Mouse (Mus musculus): ENCODE data around the gene Olfr1178. TPM values are rescaled to one million over a fixed set of nuclear protein-coding genes. Genes with fewer than 3 reads are reported as not detected.

The Olfr1178 gene
- total RNA-seq (2014; fragmentation: Nextera tagmentation), result not detected in 2 replicates
- total RNA-seq (2017), result 0.06 and 0.49 TPM in 2 replicates
- polyA plus RNA-seq (2012), result not detected in 2 replicates

GRCm38 (mm10) chr2:88386762-88387161 is at the start of gene Olfr1178:
Gene Olfr1178, plus strand, starts transcription at chr2:88387062.
- no peak for DNase-seq (ENCODE audit: low spot score)
- no peak for ATAC-seq (ENCODE audit: extremely low read depth, insufficient number of reproducible peaks, low FRiP score, poor library complexity, severe bottlenecking)
- Histone ChIP-seq H3K4me1 (ENCODE audit: insufficient read depth, low read depth, low read length) (no peaks in the 10 kb centered on the region), H3K36me3 (replicated peaks) (no peaks in the 10 kb centered on the region), H3K9me3 (replicated peaks) (peaks cover 5% of the 10 kb centered on the region; the same call in 1 of the 2 replicates), H3K4me3 (ENCODE audit: low read depth, low read length) (no peak within 1 kb of the TSS), H3K27me3 (ENCODE audit: insufficient read depth, low read length) (no peaks in the 10 kb centered on the region)
- no peak for TF ChIP-seq GATA2 (IDR thresholded peaks at IDR 0.05; ENCODE audit: borderline replicate concordance, low read depth, low read length)
- TF ChIP-seq TAL1 (conservative IDR thresholded peaks at IDR 0.05; ENCODE audit: low read depth, low read length), result no peak
- no peak for TF ChIP-seq POLR2AphosphoS5 (IDR thresholded peaks at IDR 0.05; ENCODE audit: insufficient replicate concordance, low read depth, low read length)
- TF ChIP-seq GATA1 (IDR thresholded peaks at IDR 0.05; ENCODE audit: borderline replicate concordance, low read length), result no peak
- no peak for TF ChIP-seq CTCF (IDR thresholded peaks at IDR 0.05; ENCODE audit: low read depth, low read length)

DNA sequence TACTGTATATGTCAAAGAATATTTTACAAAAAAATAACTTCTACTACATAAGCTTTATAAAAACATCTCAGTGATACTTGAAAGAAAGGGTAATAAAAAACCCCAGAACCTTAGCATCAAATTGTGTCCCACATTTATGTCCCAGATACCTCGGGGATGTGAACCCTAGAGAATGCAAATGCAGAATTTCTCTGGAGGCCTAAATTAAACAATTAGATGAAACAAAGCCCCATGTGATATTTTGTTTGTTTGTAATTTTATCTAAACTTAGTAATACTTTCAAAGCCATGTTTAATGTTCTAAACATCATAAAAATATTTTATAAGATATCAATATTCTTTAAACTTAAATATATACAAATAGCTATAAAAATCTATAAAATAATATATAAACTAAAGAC is 40.5 kb upstream of the Olfr1178 start, which contains the start of gene Olfr1177-ps:
Gene Olfr1177-ps (minus strand): TSS at position 101 of the 400 bp plus-strand sequence.
- no peaks in the 10 kb centered on the region for H3K27me3 ChIP-seq (ENCODE audit: insufficient read depth, low read length)
- no peaks in the 10 kb centered on the region for H3K4me1 ChIP-seq (ENCODE audit: insufficient read depth, low read depth, low read length)
- no peak for TF ChIP-seq POLR2AphosphoS5 (IDR thresholded peaks at IDR 0.05; ENCODE audit: insufficient replicate concordance, low read depth, low read length)
- no peak for TF ChIP-seq CTCF (IDR thresholded peaks at IDR 0.05; ENCODE audit: low read depth, low read length)
- no peak for TF ChIP-seq GATA2 (IDR thresholded peaks at IDR 0.05; ENCODE audit: borderline replicate concordance, low read depth, low read length)
- no peak for TF ChIP-seq TAL1 (conservative IDR thresholded peaks at IDR 0.05; ENCODE audit: low read depth, low read length)
- no peak for TF ChIP-seq GATA1 (IDR thresholded peaks at IDR 0.05; ENCODE audit: borderline replicate concordance, low read length)
- no peaks in the 10 kb centered on the region for H3K9me3 ChIP-seq (replicated peaks)
- ATAC-seq (ENCODE audit: extremely low read depth, insufficient number of reproducible peaks, low FRiP score, poor library complexity, severe bottlenecking) (no peak), DNase-seq (ENCODE audit: low spot score) (no peak)
- no peak within 1 kb of the TSS for H3K4me3 ChIP-seq (ENCODE audit: low read depth, low read length)
- H3K36me3 ChIP-seq (replicated peaks), result no peaks in the 10 kb centered on the region

- Histone ChIP-seq H3K4me1 (ENCODE audit: insufficient read depth, low read depth, low read length) (no peaks in the 10 kb centered on the region), H3K9me3 (replicated peaks) (no peaks in the 10 kb centered on the region), H3K27me3 (ENCODE audit: insufficient read depth, low read length) (no peaks in the 10 kb centered on the region), H3K36me3 (replicated peaks) (no peaks in the 10 kb centered on the region), H3K4me3 (ENCODE audit: low read depth, low read length) (no peak overlapping the region)
- TF ChIP-seq POLR2AphosphoS5 (IDR thresholded peaks at IDR 0.05; ENCODE audit: insufficient replicate concordance, low read depth, low read length) (no peak), GATA1 (IDR thresholded peaks at IDR 0.05; ENCODE audit: borderline replicate concordance, low read length) (no peak)
- DNase-seq (ENCODE audit: low spot score), result no peak
- peak; percentile 28; the same call in 1 of the 2 replicates for ATAC-seq (ENCODE audit: extremely low read depth, insufficient number of reproducible peaks, low FRiP score, poor library complexity, severe bottlenecking)
These were observed 30.6 kb upstream of the Olfr1178 start for GRCm38 (mm10) chr2:88356304-88356703.

GRCm38 (mm10) chr2:88406353-88406752 is 19.5 kb downstream of the Olfr1178 start, which contains the start of gene Olfr1179:
Gene Olfr1179, minus strand, starts transcription at chr2:88406453.
- Histone ChIP-seq H3K4me1 (ENCODE audit: insufficient read depth, low read depth, low read length) (no peaks in the 10 kb centered on the region), H3K36me3 (replicated peaks) (no peaks in the 10 kb centered on the region), H3K9me3 (replicated peaks) (no peaks in the 10 kb centered on the region), H3K4me3 (ENCODE audit: low read depth, low read length) (no peak within 1 kb of the TSS), H3K27me3 (ENCODE audit: insufficient read depth, low read length) (no peaks in the 10 kb centered on the region)
- no peak for ATAC-seq (ENCODE audit: extremely low read depth, insufficient number of reproducible peaks, low FRiP score, poor library complexity, severe bottlenecking)
- no peak for TF ChIP-seq TAL1 (conservative IDR thresholded peaks at IDR 0.05; ENCODE audit: low read depth, low read length)
- no peak for TF ChIP-seq POLR2AphosphoS5 (IDR thresholded peaks at IDR 0.05; ENCODE audit: insufficient replicate concordance, low read depth, low read length)
- TF ChIP-seq CTCF (IDR thresholded peaks at IDR 0.05; ENCODE audit: low read depth, low read length), result no peak
- TF ChIP-seq GATA1 (IDR thresholded peaks at IDR 0.05; ENCODE audit: borderline replicate concordance, low read length), result no peak
- no peak for TF ChIP-seq GATA2 (IDR thresholded peaks at IDR 0.05; ENCODE audit: borderline replicate concordance, low read depth, low read length)
- DNase-seq (ENCODE audit: low spot score), result no peak

DNA sequence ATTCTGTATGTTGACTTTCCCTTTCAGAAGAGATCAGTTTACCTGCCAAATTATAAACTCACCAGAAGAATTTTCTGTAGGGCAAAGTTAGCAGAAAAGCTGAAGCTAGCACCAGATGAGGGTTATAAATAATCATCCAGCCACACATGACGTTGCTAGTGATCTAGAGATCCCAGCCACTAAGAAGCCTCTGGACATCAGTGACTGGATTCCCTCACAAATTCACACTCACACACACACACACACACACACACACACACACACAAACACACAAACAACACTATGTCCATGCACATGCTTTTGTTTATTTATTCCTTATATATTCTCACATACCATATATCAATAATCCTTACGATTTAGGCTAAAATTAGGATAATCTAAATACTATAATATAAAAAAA is 32.2 kb downstream of the Olfr1178 start, which contains the start of gene Olfr1180:
Gene Olfr1180 (minus strand): TSS at position 101 of the 400 bp plus-strand sequence.
- ATAC-seq (ENCODE audit: extremely low read depth, insufficient number of reproducible peaks, low FRiP score, poor library complexity, severe bottlenecking) (no peak), DNase-seq (ENCODE audit: low spot score) (no peak)
- TF ChIP-seq TAL1 (conservative IDR thresholded peaks at IDR 0.05; ENCODE audit: low read depth, low read length), result no peak
- TF ChIP-seq POLR2AphosphoS5 (IDR thresholded peaks at IDR 0.05; ENCODE audit: insufficient replicate concordance, low read depth, low read length), result no peak
- Histone ChIP-seq H3K4me1 (ENCODE audit: insufficient read depth, low read depth, low read length) (no peaks in the 10 kb centered on the region), H3K27me3 (ENCODE audit: insufficient read depth, low read length) (no peaks in the 10 kb centered on the region), H3K9me3 (replicated peaks) (no peaks in the 10 kb centered on the region), H3K4me3 (ENCODE audit: low read depth, low read length) (no peak within 1 kb of the TSS), H3K36me3 (replicated peaks) (no peaks in the 10 kb centered on the region)

DNA sequence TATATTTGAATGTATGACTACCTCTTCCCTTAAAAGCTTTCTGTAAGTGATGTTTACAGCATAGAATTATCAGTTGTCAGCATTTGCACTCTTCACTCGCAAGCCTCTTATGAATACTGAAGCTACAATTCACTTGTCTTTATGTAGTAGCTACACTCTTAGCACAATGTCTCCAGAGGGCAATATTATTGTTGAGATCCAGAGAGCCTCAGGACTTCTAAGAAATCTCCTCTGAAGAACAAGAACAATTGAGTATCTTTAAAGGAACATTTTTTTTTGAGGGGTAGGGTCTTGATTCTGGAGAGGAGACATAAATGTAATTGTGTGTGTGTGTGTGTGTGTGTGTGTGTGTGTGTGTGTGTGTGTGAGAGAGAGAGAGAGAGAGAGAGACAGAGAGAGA is 39.2 kb downstream of the Olfr1178 start, which contains the start of gene Olfr1181:
Gene Olfr1181 (minus strand): TSS at position 101 of the 400 bp plus-strand sequence.
- no peak within 1 kb of the TSS for H3K4me3 ChIP-seq (ENCODE audit: low read depth, low read length)
- no peaks in the 10 kb centered on the region for H3K36me3 ChIP-seq (replicated peaks)
- no peak for TF ChIP-seq TAL1 (conservative IDR thresholded peaks at IDR 0.05; ENCODE audit: low read depth, low read length)
- no peak for TF ChIP-seq CTCF (IDR thresholded peaks at IDR 0.05; ENCODE audit: low read depth, low read length)
- no peak for TF ChIP-seq GATA1 (IDR thresholded peaks at IDR 0.05; ENCODE audit: borderline replicate concordance, low read length)
- TF ChIP-seq GATA2 (IDR thresholded peaks at IDR 0.05; ENCODE audit: borderline replicate concordance, low read depth, low read length), result no peak
- TF ChIP-seq POLR2AphosphoS5 (IDR thresholded peaks at IDR 0.05; ENCODE audit: insufficient replicate concordance, low read depth, low read length), result no peak
- H3K4me1 ChIP-seq (ENCODE audit: insufficient read depth, low read depth, low read length), result no peaks in the 10 kb centered on the region
- H3K27me3 ChIP-seq (ENCODE audit: insufficient read depth, low read length), result no peaks in the 10 kb centered on the region
- DNase-seq (ENCODE audit: low spot score) (no peak), ATAC-seq (ENCODE audit: extremely low read depth, insufficient number of reproducible peaks, low FRiP score, poor library complexity, severe bottlenecking) (no peak)
- 0 out of 2 replicates have a peak, but pooled peaks cover 2% of the 10 kb centered on the region for H3K9me3 ChIP-seq (replicated peaks)
